Mouse (Mus musculus) embryonic facial prominence, embryonic 12.5 days (tissue): ENCODE data around the gene Vmn1r89. TPM values are rescaled to one million over a fixed set of nuclear protein-coding genes. Genes with fewer than 3 reads are reported as not detected.

Source experiments
- ATAC-seq: fragments of 200-750 bp; cut with Nextera tagmentation; 2 replicates; pipeline ENCODE4 v1.8.0; 2017; ENCODE audit not compliant: insufficient number of reproducible peaks, insufficient read depth, low FRiP score, low TSS enrichment
- H3K27ac ChIP-seq: fragments of 300-500 bp; sonication (generic); 2 replicates; pipeline ENCODE4 v1.5.1; 2016; ENCODE audit warnings: mild to moderate bottlenecking
- H3K27me3 ChIP-seq: fragments of 300-500 bp; sonication (generic); 2 replicates; pipeline ENCODE4 v1.6.1; 2016; ENCODE audit warnings: mild to moderate bottlenecking, moderate library complexity
- H3K36me3 ChIP-seq: fragments of 300-500 bp; sonication (generic); 2 replicates; pipeline ENCODE4 v1.6.1; 2016; ENCODE audit warnings: mild to moderate bottlenecking
- H3K4me1 ChIP-seq: fragments of 300-500 bp; sonication (generic); 2 replicates; pipeline ENCODE4 v1.6.1; 2016
- H3K4me2 ChIP-seq: fragments of 300-500 bp; sonication (generic); replicated peaks from 2 replicates; pipeline ENCODE4 v1.6.1; 2016; ENCODE audit warnings: mild to moderate bottlenecking, moderate library complexity
- H3K4me3 ChIP-seq: fragments of 300-500 bp; sonication (generic); 2 replicates; pipeline ENCODE4 v1.5.1; 2016; ENCODE audit warnings: mild to moderate bottlenecking
- H3K9ac ChIP-seq: fragments of 300-500 bp; sonication (generic); 2 replicates; pipeline ENCODE4 v1.6.1; 2016; ENCODE audit warnings: mild to moderate bottlenecking, moderate library complexity
- H3K9me3 ChIP-seq: fragments of 300-500 bp; sonication (generic); 2 replicates; pipeline ENCODE4 v1.6.1; 2016; ENCODE audit warnings: mild to moderate bottlenecking, moderate library complexity
- WGBS: fragments of 180-500 bp; shearing (Covaris S2); methylation state at CpG from one replicate; pipeline ENCODE4 v1.1.7; 2016; 5-methylcytosine and 5-hydroxymethylcytosine counted together
- polyA plus RNA-seq: library from polyadenylated mRNA; unstranded; fragments of >200 nt; fragmentation: Nextera tagmentation; extraction: Ambion mirVana; gene quantifications from 2 replicates; pipeline ENCODE4 v1.2.1, GENCODE M21; 2016

Vmn1r89 gene
- polyA plus RNA-seq: not detected in 2 replicates

DNA sequence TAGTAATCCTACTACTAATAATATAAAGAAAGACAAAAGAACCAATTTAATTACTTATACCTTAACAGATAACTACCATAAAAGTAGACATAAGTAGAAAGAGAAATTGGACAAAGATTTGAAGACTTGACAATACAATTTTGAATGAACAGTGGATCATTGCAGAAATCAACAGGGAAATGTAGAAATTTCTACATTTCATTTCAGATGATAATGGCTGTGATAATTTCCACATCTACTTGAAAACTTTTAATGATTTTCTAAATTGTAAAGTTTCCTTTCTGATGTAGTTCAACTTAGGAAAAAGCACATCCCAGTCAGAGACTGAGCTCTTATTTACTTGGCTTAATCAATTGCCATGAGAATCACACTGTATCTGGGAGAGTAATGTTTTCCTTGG is at the start of gene Vmn1r89:
TSS of gene Vmn1r89 (plus strand) at position 301 of the 400 bp plus-strand sequence.
- no peak for ATAC-seq
- H3K9me3 ChIP-seq: no peaks in the 10 kb centered on the region
- H3K4me3 ChIP-seq: no peak within 1 kb of the TSS
- no peaks in the 10 kb centered on the region for H3K27me3 ChIP-seq
- H3K4me1 ChIP-seq: no peaks in the 10 kb centered on the region
- no peak within 1 kb of the TSS for H3K9ac ChIP-seq
- H3K36me3 ChIP-seq: no peaks in the 10 kb centered on the region
- no peak within 1 kb of the TSS for H3K4me2 ChIP-seq
- no peak within 1 kb of the TSS for H3K27ac ChIP-seq

DNA sequence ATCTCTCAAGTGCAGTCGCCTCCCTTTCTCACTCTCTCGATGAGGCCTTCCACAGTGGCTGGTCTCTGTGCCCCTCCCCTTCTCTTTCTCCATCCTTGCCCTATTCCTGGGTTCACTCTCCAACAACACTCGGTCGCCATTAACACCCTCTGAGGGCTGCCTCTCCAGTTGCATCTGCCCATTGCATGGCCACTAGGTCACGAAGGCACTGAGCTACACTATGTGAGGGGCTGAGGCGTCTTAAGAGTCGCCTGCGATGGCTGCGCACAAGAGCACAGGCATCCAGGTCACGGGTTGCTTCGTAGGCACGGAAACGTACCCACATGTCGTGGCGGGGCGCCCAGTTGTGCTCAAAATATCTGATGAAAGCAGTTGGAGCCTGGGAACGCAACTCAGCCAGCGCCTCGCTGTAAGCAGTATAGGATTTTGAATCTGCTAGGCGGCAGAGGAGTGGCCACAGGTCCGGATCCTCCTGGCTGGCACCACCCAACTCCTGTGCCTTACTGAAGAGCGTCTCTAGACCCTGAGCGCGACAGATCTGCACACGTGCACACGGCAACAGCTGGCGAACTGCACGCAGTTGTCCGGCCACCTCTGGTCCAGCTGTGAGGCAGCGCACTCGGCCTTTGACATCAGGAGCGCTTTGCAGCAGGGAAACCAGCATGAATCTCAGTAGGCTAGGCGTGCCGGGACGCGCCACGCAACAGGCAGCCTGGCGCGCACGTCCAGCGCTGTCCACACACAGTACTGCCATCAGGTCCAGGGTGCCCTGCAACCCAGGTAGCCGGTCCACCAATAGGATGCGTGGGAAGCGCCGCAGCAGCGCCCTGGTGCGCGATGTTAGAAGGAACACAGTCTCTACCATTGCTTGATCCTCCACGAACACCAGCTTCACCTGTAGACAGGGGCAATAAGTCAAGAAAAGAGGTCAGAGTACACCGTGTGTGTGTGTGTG is 48.2 kb downstream of the Vmn1r89 start:
- ATAC-seq: no peak
- 48% methylated on average over 50 of the region's 50 CpGs for WGBS
- no peak overlapping the region for H3K4me3 ChIP-seq

GRCm38 (mm10) chr7:13263851-13264250 is 51.0 kb downstream of the Vmn1r89 start:
- Histone ChIP-seq H3K4me2 (no peak overlapping the region), H3K9ac (no peak overlapping the region), H3K27me3 (no peaks in the 10 kb centered on the region; the same call in 1 of the 2 replicates), H3K4me3 (no peak overlapping the region), H3K27ac (no peak overlapping the region), H3K4me1 (no peaks in the 10 kb centered on the region), H3K9me3 (no peaks in the 10 kb centered on the region), H3K36me3 (no peaks in the 10 kb centered on the region)
- 82% methylated on average over 5 of the region's 5 CpGs for WGBS
- ATAC-seq: no peak

More for the DNA sequence above, 48.2 kb downstream of the Vmn1r89 start:
- no peaks in the 10 kb centered on the region for H3K9me3 ChIP-seq
- H3K4me1 ChIP-seq: no peaks in the 10 kb centered on the region
- no peak overlapping the region for H3K4me2 ChIP-seq
- H3K36me3 ChIP-seq: no peaks in the 10 kb centered on the region
- H3K9ac ChIP-seq: no peak overlapping the region
- H3K27ac ChIP-seq: no peak overlapping the region
- no peaks in the 10 kb centered on the region; the same call in 1 of the 2 replicates for H3K27me3 ChIP-seq

DNA sequence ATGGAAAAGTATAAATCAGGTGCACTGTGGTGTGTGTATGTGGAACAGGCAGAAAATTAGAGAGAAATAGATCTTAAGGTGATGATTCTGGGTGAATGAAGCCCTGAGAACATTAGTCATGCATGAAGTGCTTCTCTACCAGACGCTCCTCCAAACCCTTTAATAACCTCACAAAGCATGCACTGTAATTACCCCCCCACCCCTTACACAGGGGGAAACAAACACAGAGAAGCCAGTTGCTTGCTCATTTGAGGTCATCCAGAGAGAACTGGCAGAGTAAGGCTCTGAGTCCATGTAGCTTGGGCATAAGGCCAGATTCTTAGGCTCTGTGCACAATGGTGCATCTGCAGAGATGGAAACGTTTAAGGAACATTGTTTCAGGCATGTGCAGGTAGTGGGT is 51.6 kb downstream of the Vmn1r89 start:
- H3K36me3 ChIP-seq: 0 out of 2 replicates have a peak, but pooled peaks cover 4% of the 10 kb centered on the region
- no peak overlapping the region for H3K4me2 ChIP-seq
- H3K9ac ChIP-seq: no peak overlapping the region
- no peaks in the 10 kb centered on the region for H3K4me1 ChIP-seq
- H3K9me3 ChIP-seq: no peaks in the 10 kb centered on the region
- ATAC-seq: no peak
- H3K27ac ChIP-seq: no peak overlapping the region
- no peaks in the 10 kb centered on the region; the same call in 1 of the 2 replicates for H3K27me3 ChIP-seq
- 64% methylated on average over 2 of the region's 2 CpGs for WGBS
- H3K4me3 ChIP-seq: no peak overlapping the region

DNA sequence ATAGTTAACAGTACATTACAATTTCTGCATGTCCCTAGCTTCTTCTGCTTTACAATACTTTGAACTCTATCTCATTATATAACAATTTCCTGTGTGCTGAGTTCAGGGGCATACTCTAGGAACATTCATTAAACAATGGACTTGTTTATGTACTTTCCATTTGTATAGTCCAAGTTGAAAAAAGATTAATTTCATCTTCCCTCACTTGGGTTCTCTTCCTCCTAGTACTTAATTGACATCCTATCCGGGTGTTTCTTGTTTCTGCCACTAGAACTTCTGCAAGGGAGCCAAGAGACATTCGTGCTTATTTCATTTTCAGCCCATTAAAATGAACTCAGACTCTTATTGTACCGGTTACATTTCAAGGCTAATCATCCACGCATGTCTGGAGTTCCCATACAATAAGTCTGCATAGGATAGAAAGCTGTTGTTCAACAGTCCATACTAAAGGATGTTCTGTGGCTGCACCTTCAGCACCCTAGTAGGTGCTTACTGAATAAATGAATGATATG is 56.0 kb downstream of the Vmn1r89 start:
- Histone ChIP-seq H3K9ac (no peak overlapping the region), H3K9me3 (no peaks in the 10 kb centered on the region), H3K4me1 (no peaks in the 10 kb centered on the region), H3K36me3 (0 out of 2 replicates have a peak, but pooled peaks cover 5% of the 10 kb centered on the region), H3K27ac (no peak overlapping the region), H3K4me2 (no peak overlapping the region), H3K4me3 (no peak overlapping the region), H3K27me3 (no peaks in the 10 kb centered on the region)
- ATAC-seq: no peak
- WGBS: 86% methylated on average over 4 of the region's 4 CpGs

DNA sequence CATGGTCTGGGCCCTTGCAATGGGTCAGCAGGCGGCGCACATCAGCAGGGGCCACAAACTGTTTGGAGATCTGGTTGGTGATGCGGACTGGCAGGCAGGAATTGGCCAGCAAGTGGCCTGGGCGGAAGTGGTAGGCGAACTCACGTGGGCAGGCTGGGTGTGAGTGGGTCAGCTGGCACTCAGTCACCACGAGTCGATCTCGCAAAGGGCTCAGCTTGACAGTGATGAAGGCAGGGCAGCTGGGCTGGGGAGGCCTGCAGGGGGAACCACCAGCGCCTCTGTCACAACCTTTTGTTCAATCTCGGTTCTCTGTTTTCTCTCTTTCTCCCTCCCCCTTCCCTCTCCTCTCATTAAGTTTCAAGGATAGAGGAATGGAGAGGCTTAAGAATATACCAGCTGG is 56.6 kb downstream of the Vmn1r89 start:
- no peaks in the 10 kb centered on the region for H3K4me1 ChIP-seq
- no peak overlapping the region for H3K4me3 ChIP-seq
- peaks cover 11% of the 10 kb centered on the region; the same call in 1 of the 2 replicates for H3K36me3 ChIP-seq
- no peak overlapping the region for H3K9ac ChIP-seq
- no peaks in the 10 kb centered on the region for H3K9me3 ChIP-seq
- ATAC-seq: no peak
- H3K4me2 ChIP-seq: no peak overlapping the region
- 83% methylated on average over 11 of the region's 11 CpGs for WGBS
- H3K27ac ChIP-seq: no peak overlapping the region
- no peaks in the 10 kb centered on the region for H3K27me3 ChIP-seq

Other genes starting within 250 kb of the Vmn1r89 start
- 13.9 and 14.4 TPM in 2 replicates for gene Zfp324, start 247.2 kb upstream of the Vmn1r89 start, polyA plus RNA-seq
- 12.0 and 13.0 TPM in 2 replicates for gene Zfp446, start 235.2 kb upstream of the Vmn1r89 start, polyA plus RNA-seq
- 0.09 TPM in 1 of 2 replicates, not detected in the other for gene Slc27a5, start 214.8 kb upstream of the Vmn1r89 start, polyA plus RNA-seq
- gene Trim28, start 213.9 kb upstream of the Vmn1r89 start, polyA plus RNA-seq: 480 and 495 TPM in 2 replicates
- gene Zbtb45, start 203.0 kb upstream of the Vmn1r89 start, polyA plus RNA-seq: 28.8 and 29.9 TPM in 2 replicates
- gene Chmp2a, start 178.2 kb upstream of the Vmn1r89 start, polyA plus RNA-seq: 121 and 127 TPM in 2 replicates
- gene Ube2m, start 174.7 kb upstream of the Vmn1r89 start, polyA plus RNA-seq: 166 and 183 TPM in 2 replicates
- 3.8 TPM in 2 replicates for gene Mzf1, start 158.3 kb upstream of the Vmn1r89 start, polyA plus RNA-seq
- gene Vmn1r85, start 117.8 kb upstream of the Vmn1r89 start, polyA plus RNA-seq: not detected in 2 replicates
- gene Vmn1r86, start 93.1 kb upstream of the Vmn1r89 start, polyA plus RNA-seq: not detected in 2 replicates
- not detected in 2 replicates for gene Vmn1r87, start 72.9 kb upstream of the Vmn1r89 start, polyA plus RNA-seq
- gene Vmn1r88, start 53.5 kb upstream of the Vmn1r89 start, polyA plus RNA-seq: 0.03 TPM in 1 of 2 replicates, not detected in the other
- 117 and 120 TPM in 2 replicates for gene Lig1, start 64.3 kb downstream of the Vmn1r89 start, polyA plus RNA-seq
- 14.2 and 15.8 TPM in 2 replicates for gene Zswim9, start 65.7 kb downstream of the Vmn1r89 start, polyA plus RNA-seq
- 1.0 and 1.3 TPM in 2 replicates for gene Pla2g4c, start 111.6 kb downstream of the Vmn1r89 start, polyA plus RNA-seq
- not detected in 2 replicates for gene Cabp5, start 185.1 kb downstream of the Vmn1r89 start, polyA plus RNA-seq
- gene Bsph1, start 237.8 kb downstream of the Vmn1r89 start, polyA plus RNA-seq: not detected in 2 replicates